Mouse (Mus musculus): ENCODE results near the gene Tagln2.

The Tagln2 gene

DNA sequence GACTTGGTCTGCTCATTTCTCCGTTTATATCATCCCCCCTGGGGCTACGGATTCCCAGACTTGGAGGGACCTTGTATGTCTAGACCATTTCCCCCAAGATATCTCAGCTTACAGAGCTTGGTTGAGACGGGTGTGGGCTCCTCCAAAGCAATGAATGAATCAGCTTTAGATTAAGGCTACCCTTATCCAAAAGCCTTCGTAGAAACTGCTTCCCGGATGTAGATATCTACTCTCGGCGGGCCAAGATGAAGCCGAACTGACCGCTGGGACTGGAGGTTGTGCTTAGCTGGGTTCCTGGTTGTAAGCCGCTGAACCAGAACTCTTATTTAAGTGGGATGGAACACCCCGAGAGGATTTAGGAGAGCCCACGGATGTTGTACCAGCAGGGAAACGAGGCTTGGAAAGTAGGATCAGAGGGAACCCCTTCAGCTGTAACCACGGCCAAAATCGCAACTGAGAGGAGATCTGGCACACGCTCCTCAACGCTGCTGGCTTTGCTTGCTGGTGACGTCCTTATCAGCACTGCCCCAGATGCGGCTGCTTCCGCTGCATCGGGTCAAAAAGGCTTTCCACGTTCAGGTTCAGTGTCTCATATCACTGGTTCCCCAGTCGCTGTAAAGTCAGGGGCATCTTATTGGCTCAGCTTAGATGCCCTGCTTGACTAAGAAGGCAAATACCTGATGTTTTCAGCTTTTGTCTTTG is 26.7 kb downstream of the Tagln2 start:
- DNase-seq (ENCODE audit: low spot score in 2 of 2) = peak; percentile 50 to 52

DNA sequence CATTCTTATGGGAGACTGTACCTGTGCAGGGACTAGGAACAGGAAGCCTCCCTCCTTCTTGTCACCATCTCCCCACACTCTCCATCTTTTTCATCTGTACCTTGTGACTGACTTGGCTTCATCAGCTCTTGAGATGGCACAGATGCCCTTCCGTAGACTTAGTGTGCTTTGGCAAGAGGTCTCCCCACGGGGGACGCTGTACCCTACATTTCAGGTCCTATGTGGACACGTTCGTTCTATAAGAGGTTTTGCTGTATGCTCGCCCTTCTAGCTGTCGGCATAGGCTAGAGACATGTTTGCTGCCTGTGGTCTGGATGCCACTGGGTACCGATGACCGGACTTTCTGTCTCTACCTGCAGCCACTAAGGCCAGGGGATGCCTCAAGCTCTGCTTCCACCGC is 27.6 kb downstream of the Tagln2 start:
- DNase-seq (ENCODE audit: low spot score in 2 of 2) = no peak

DNA sequence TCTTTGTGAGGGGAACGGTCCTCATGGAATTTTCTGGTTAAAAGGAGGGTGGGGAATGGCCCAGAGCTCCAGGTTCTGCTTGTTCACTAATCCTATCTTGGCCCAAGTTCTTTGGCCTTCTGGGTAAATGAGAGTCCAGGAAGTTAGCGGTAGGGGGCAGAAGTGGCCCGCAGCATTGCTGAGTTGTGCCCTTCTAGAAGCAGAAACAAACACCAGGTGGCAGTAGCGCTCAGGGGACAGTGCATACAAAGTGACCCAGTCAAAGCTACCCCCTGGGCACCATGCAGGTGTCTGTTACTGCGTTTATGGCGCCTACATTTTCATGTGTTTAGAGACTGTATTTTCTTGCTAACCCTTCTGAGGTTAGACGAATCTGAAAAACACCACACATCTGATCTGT is 28.9 kb downstream of the Tagln2 start:
- peak; percentile 89 to 92 for DNase-seq (ENCODE audit: low spot score in 2 of 2)

DNA sequence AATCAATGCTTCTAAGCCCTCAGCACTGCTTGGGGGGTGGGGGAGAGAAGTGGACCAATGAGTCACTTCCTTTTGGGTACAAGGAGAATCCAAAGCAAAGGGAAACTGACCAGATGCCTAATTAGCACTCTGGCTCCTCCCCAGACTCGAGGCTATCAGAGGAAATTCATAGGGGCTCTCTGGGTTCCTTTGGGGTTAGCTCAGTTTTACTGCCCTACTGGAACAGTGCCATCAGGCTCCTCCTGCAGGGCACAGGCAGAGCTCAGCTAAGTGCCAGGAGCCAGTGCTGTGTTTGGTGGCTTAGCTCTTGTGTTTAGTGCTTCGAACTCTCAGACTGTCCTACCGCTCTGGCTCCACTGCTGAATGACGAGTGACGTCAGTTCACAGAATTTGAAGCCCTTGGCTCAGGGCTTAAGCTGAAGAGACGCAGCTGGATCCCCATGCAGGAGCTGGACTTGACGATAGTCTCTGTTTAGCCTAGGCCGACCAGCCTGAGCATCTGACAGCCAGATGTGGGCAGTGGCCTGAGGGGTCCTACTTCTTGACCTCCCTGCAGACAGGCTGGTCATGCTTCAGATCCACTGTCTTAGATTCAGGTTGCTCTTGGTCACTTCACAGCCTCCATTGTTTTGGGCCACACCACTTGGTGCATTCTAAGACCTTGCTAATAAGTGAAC is 30.8 kb downstream of the Tagln2 start:
- DNase-seq (ENCODE audit: low spot score in 2 of 2) = no peak

DNA sequence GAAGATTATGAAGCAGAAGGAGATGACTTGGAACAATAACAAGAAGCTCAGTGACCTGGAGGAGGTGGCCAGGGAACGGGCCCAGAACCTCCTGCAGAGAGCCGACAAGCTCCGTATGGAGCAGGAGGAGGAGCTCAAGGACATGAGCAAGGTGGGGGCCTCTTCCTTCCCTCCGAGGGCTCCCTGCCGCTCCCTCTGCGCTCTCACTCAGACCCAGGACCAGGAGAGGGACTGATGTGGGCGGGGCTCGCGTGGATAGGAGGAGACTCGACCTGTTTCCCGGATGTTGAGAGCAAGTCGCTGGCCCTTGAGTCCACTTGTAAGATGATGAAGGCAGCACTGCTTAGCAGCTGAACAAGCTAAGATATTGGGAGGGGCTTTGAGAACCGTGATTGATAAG is 32.7 kb downstream of the Tagln2 start:
- no peak for DNase-seq (ENCODE audit: low spot score in 2 of 2)

DNA sequence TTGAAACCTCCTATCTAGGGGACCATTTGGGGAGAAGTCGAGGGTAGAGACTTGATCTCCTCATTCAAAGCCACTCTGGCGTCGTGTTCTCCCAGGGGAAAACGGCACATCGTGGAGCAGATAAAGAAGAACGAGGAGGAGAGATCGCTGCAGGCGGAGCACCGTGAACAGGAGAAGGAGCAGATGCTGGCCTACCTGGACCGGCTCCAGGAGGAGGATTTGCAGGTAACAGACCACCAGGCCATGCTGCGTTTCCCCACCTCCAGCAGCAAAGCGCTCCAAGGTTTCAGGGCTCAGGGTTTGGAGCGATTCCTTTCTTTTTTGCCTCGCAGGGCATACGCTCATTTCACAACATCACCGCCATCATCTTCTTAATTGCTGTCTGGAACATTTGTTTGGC is 35.3 kb downstream of the Tagln2 start:
- no peak for DNase-seq (ENCODE audit: low spot score in 2 of 2)

DNA sequence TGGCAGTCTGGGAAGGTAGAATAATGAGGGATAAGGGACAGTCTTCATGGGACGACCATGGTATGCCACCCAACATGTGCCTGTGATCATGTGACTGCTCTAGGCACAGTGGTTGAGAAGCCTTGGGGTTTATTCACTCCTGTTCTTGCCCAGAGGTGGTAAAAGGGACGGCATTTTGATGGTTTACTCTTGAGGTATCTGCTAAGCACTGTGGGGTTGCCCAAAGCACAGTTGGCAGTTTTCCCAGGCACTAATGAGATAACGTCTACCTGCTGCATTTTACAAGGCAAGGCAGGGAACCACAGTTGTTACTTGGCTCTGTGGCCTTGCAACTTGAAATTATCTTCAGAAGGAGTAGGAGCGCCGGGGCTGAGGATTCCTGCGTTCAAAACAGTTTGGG is 40.0 kb downstream of the Tagln2 start:
- DNase-seq (ENCODE audit: low spot score in 2 of 2) = no peak

DNA sequence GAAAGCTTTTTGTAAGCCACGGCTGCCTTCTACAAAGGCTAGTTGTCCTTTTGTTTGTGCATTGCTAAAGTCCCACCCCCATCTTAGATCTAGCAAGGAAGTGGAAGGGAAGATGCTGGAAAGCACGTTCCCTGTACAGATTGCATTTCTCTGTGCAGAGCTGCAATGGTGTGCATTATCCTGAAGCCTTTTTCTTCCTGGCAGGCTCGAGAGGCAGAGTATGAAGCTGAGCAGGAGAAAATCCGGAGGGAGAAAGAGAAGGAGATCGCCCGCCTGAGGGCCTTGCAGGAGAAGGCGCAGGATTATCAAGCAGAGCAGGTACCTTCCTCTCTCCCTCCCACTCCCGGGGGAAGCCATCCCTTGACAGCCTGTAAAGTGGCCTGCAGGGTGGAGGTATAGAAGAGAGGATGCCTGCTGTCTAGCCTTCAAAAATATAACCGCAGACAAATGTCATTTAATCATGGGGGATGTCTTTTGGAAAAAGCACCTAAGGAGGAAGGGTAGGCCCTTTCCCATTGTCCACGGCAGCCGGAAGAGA is 40.5 kb downstream of the Tagln2 start:
- DNase-seq (ENCODE audit: low spot score in 2 of 2) = no peak

DNA sequence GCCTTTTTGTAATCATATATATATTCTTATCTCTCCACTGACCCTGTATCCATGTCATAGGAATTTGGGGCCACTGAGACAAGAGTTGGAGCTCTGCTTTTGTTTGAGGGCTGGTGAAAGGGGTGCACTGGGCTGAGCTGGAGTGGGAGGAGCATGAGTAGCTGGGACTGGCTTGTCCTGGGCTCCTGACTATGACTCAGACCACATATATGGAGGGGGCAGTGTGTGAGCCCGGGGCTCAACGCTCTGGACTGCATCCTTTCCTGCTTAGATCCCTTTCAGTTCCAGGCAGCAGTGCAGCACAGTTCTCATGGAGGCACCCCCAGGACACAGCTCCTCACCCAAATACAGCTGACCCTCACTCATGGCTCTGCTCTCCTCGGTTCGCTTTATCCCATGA is 46.2 kb downstream of the Tagln2 start:
- DNase-seq (ENCODE audit: low spot score in 2 of 2) = no peak

DNA sequence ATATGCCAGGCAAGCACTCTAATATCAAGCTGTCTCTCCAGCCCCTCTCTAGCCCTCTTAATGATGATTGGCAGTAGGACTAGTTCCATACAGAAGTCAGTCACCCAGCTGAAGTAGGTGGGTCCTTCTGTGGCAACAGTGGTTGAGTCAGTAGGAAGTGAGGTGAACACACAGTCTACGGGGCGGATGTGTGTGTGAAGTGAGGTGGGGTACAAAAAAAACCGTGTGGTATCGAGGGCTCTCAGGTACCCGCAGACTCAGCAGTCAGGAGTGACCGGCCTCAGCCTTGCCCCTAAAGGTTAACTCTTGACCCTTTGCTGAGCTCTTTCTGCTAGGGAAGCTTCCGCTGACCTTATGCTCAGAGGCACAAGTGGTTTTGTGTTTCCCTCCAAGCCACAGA is 48.7 kb downstream of the Tagln2 start:
- peak; percentile 64 to 66 for DNase-seq (ENCODE audit: low spot score in 2 of 2)

DNA sequence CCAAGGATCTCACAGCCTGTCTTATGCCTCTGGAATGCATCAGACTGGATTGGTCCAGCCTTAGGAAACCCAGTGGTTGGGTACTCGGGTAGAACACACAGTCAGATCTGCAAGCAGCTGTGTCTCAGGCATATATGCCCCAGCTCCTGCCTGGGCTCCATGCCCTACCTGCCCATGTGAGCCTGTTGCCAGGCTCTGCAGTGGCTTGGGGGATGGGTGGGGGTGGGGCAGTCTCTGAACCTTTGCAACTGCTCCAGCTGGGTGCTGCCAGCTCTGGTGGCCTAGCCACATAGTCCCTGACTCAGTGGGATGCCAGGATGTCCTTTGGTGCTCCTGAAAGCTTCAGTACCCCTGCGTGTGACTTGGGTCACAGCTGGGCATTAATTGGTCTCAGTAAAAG is 49.5 kb downstream of the Tagln2 start:
- DNase-seq (ENCODE audit: low spot score in 2 of 2) = no peak

DNA sequence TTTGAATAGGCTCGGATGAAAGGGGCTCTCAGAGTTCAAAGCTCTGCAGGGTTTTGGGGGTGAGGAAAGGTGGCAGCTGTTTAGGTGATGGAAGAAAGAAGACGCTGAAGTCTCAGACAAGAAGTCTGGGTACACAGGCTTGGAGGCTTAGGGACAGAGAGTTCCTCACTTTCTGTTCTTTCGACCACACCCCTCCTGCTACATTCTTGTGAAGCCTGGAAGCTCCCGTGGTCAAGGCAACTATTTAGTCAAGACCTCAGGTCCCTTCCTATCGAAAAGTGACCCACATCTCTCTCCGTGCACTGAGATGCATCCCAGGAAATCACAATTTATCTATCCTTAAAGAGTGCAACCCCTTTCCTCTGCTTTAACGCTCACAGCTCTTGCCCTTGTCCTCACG is 49.9 kb downstream of the Tagln2 start:
- no peak for DNase-seq (ENCODE audit: low spot score in 2 of 2)

DNA sequence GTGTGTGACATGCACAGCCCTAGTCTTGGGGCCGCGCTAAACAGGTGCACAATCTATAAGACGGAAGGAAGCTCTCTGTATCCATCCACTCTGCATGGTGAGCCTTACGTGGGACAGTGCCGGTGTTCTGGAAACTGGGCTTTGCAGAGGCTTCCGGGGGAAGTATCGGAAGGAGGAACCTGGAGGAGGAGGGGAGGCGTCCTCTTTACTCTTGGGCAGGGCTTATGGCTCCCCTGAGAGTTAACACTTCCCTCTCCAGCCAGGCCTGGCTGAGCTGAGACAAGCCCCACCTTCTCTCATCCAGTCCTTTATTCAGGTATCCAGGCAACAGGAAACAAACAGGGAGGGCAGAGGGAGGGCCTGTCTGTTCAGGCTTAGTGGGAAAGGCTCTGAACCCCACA is 50.7 kb downstream of the Tagln2 start:
- peak; percentile 82 to 83 for DNase-seq (ENCODE audit: low spot score in 2 of 2)

DNA sequence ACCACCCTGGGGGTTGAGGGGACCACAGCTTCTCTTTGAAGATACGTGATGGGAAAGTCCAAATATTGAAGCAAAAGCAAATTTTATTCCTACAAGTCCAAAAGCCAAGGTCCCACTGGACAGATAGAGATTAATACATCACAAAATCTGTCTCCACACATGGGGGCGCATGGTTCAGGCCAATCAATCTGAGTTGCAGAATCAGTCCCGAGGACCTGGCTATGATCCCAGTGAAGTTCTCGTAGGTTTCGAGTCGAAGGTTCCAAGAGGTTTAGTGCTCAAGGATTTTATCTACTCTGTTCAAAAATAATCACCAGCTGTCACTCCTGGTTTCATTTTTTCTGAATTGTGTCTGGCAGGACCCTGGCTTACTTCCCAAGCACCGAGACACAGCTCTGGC is 51.2 kb downstream of the Tagln2 start:
- DNase-seq (ENCODE audit: low spot score in 2 of 2) = no peak

DNA sequence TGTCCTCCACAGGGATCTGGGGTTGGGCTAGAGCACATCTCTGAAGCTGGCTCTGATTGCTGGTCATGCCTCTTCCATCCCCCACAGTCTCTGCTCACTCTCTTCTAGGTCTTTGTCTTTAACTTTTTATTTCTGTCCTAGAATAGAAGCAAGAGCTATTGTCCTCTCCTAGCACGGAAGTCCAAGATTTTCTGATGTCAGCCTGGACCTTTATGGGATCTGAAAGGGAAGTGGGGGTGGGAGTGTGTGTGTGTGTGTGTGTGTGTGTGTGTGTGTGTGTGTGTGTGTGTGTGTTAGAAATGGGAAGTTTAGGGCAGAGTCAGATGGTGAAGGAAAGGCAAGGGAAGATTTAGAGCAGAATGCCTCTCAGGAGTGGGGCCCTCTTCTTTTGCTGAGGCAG is 52.8 kb downstream of the Tagln2 start:
- no peak for DNase-seq (ENCODE audit: low spot score in 2 of 2)

DNA sequence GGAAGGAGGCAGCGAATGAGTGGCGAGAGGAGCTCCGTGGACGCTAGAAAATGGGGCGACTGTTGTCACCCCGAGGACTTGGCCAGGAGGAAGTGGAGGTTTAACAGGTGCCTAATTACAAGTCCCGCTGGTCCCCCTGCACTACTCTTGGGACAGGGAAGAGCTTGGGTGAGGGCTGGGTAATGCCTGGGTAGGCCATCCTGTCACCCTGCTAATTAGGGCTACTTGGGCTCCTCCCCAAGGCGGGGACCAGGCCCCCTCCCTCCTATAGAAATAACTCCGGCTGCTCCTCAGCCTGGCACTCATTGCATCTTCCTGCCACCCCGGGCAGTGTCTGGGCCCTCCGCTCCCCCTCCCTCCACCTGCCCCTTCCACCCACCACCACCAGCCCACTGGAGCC is 55.8 kb downstream of the Tagln2 start, which contains the start of gene Vsig8:
Gene Vsig8, plus strand, starts transcription at position 301 of the 400 bp plus-strand sequence.
- no peak for DNase-seq (ENCODE audit: low spot score in 2 of 2)

Data from spleen, postnatal 36 days (tissue).